ENCODE assay signal across 10 mouse cellular contexts in genomic region chr16:10956938-10957685, GRCm38 (mm10).
DNase-seq lines count a peak whose midpoint lies in the region; ATAC-seq and TF ChIP-seq lines count a peak whose summit lies in the region.
"Had no signal": no experiment of that assay in that cellular context is flagged by ENCODE, and none has a peak within 500 bp of the region (broad histone marks: within the 10 kb centered on the region; RNA-seq: fewer than 3 reads in every experiment).

No protein-coding gene starts in this region.

- 64% methylated on average over 8 of the region's 8 CpGs for WGBS in hindbrain, embryonic 13.5 days
- 56% methylated on average over 8 of the region's 8 CpGs for WGBS in midbrain, embryonic 15.5 days
- whole genome bisulfite sequencing in heart, embryonic 11.5 days (ENCODE audit: insufficient replicate concordance): 81% methylated on average over 8 of the region's 8 CpGs

- TF ChIP-seq CTCF in brain, embryonic 14.5 days (IDR thresholded peaks at IDR 0.05; ENCODE audit: borderline replicate concordance, extremely low read depth, insufficient read depth, insufficient read length): no peak

- no peaks in the 10 kb centered on the region for H3K36me3 ChIP-seq in hindbrain, embryonic 13.5 days
- no peaks in the 10 kb centered on the region for H3K36me3 ChIP-seq in midbrain, embryonic 15.5 days (replicated peaks)
- H3K36me3 ChIP-seq in heart, embryonic 11.5 days (ENCODE audit: control insufficient read depth, insufficient read depth, low read length): peaks cover 4% of the 10 kb centered on the region; the same call in 1 of the 2 replicates

- peaks cover 25% of the 10 kb centered on the region for H3K4me1 ChIP-seq in hindbrain, embryonic 13.5 days (replicated peaks)
- H3K4me1 ChIP-seq in midbrain, embryonic 15.5 days: peaks cover 9% of the 10 kb centered on the region; the same call in 1 of the 2 replicates
- no peaks in the 10 kb centered on the region for H3K4me1 ChIP-seq in heart, embryonic 11.5 days (ENCODE audit: control insufficient read depth, insufficient read depth, low read length)
- H3K4me1 ChIP-seq: lung, embryonic 15.5 days had no signal

- H3K9ac ChIP-seq in hindbrain, embryonic 13.5 days: peak overlapping the region; percentile 6; the same call in 1 of the 2 replicates
- H3K9ac ChIP-seq in midbrain, embryonic 15.5 days: no peak overlapping the region
- no peak overlapping the region for H3K9ac ChIP-seq in heart, embryonic 11.5 days (ENCODE audit: low read depth, low read length)
- H3K9ac ChIP-seq: lung, embryonic 15.5 days had no signal

- no peaks in the 10 kb centered on the region for H3K9me3 ChIP-seq in hindbrain, embryonic 13.5 days
- no peaks in the 10 kb centered on the region for H3K9me3 ChIP-seq in midbrain, embryonic 15.5 days
- no peaks in the 10 kb centered on the region for H3K9me3 ChIP-seq in heart, embryonic 11.5 days (replicated peaks; ENCODE audit: control insufficient read depth, low read length)
- H3K9me3 ChIP-seq: lung, embryonic 15.5 days had no signal

- H3K4me2 ChIP-seq in hindbrain, embryonic 13.5 days: no peak overlapping the region
- no peak overlapping the region for H3K4me2 ChIP-seq in midbrain, embryonic 15.5 days
- no peak overlapping the region for H3K4me2 ChIP-seq in heart, embryonic 11.5 days
- H3K4me2 ChIP-seq: lung, embryonic 15.5 days had no signal

- no peak for TF ChIP-seq POLR2A in brain, embryonic 14.5 days (IDR thresholded peaks at IDR 0.05; ENCODE audit: borderline replicate concordance, extremely low read depth, insufficient read depth, insufficient read length, poor library complexity, severe bottlenecking)

- peak; percentile 67 for DNase-seq in A20 (ENCODE audit: low read depth, low spot score)
- peak; percentile 92 for DNase-seq in brain, embryonic 14.5 days (ENCODE audit: low read depth)
- DNase-seq in lung, postnatal 36 days: no peak
- no peak for DNase-seq in kidney, adult 11 months
- no peak for DNase-seq in heart, adult 18-20 months
- DNase-seq: cerebellum, adult 9-11 months had no signal

- no peaks in the 10 kb centered on the region for H3K27me3 ChIP-seq in hindbrain, embryonic 13.5 days
- no peaks in the 10 kb centered on the region for H3K27me3 ChIP-seq in midbrain, embryonic 15.5 days (replicated peaks)
- H3K27me3 ChIP-seq in heart, embryonic 11.5 days (ENCODE audit: control insufficient read depth, insufficient read depth, low read length): no peaks in the 10 kb centered on the region
- H3K27me3 ChIP-seq: lung, embryonic 15.5 days had no signal

- peak; percentile 70 for ATAC-seq in hindbrain, embryonic 13.5 days (ENCODE audit: low FRiP score)
- peak; percentile 57 for ATAC-seq in midbrain, embryonic 15.5 days (replicated peaks)
- ATAC-seq in heart, embryonic 11.5 days (replicated peaks; ENCODE audit: insufficient number of reproducible peaks, low FRiP score, low TSS enrichment): no peak

- H3K4me3 ChIP-seq in hindbrain, embryonic 13.5 days: no peak overlapping the region
- no peak overlapping the region for H3K4me3 ChIP-seq in midbrain, embryonic 15.5 days
- no peak overlapping the region for H3K4me3 ChIP-seq in heart, embryonic 11.5 days (ENCODE audit: low read depth, low read length)
- H3K4me3 ChIP-seq: lung, embryonic 15.5 days had no signal

- peak overlapping the region; percentile 76 for H3K27ac ChIP-seq in hindbrain, embryonic 13.5 days
- H3K27ac ChIP-seq in midbrain, embryonic 15.5 days: peak overlapping the region; percentile 8; the same call in 1 of the 2 replicates
- H3K27ac ChIP-seq in heart, embryonic 11.5 days (ENCODE audit: low read depth, low read length): no peak overlapping the region
- H3K27ac ChIP-seq: lung, embryonic 15.5 days had no signal

Comparison
In these comparisons a context has a peak if more than half of its experiments do, and no peak if none do; other contexts are left out.
1. DNase-seq: peak in A20 (single experiment) and brain, embryonic 14.5 days (single experiment); none in lung, postnatal 36 days (single experiment), kidney, adult 11 months (single experiment) and heart, adult 18-20 months (0 of 2).